Mouse (Mus musculus): ENCODE data around the gene Fgd2. TPM values are rescaled to one million over a fixed set of nuclear protein-coding genes. Genes with fewer than 3 reads are reported as not detected.

Gene Fgd2
- polyA plus RNA-seq, 1 experiment from 2014 or later, result 4.9 TPM

Other genes starting within 250 kb of the Fgd2 start
- gene Rab44, start 246.8 kb upstream of the Fgd2 start, polyA plus RNA-seq (2015; fragmentation: Nextera tagmentation; extraction: Ambion mirVana), result 2.2 and 4.4 TPM in 2 replicates
- 13.3 and 14.1 TPM in 2 replicates for gene Cpne5, start 122.7 kb upstream of the Fgd2 start, polyA plus RNA-seq (2015; fragmentation: Nextera tagmentation; extraction: Ambion mirVana)
- gene Ppil1, start 96.7 kb upstream of the Fgd2 start, polyA plus RNA-seq (2015; fragmentation: Nextera tagmentation; extraction: Ambion mirVana), result 101 and 104 TPM in 2 replicates
- 95.4 and 96.8 TPM in 2 replicates for gene BC004004, start 92.1 kb upstream of the Fgd2 start, polyA plus RNA-seq (2015; fragmentation: Nextera tagmentation; extraction: Ambion mirVana)
- 3.5 and 4.0 TPM in 2 replicates for gene Pi16, start 43.2 kb upstream of the Fgd2 start, polyA plus RNA-seq (2015; fragmentation: Nextera tagmentation; extraction: Ambion mirVana)
- 220 and 273 TPM in 2 replicates for gene Mtch1, start 13.0 kb upstream of the Fgd2 start, polyA plus RNA-seq (2015; fragmentation: Nextera tagmentation; extraction: Ambion mirVana)
- gene Pim1, start 129.8 kb downstream of the Fgd2 start, polyA plus RNA-seq (2015; fragmentation: Nextera tagmentation; extraction: Ambion mirVana), result 14.4 and 15.7 TPM in 2 replicates
- not detected in 2 replicates for gene Gm17657, start 188.7 kb downstream of the Fgd2 start, polyA plus RNA-seq (2015; fragmentation: Nextera tagmentation; extraction: Ambion mirVana)
- gene Tbc1d22b, start 188.9 kb downstream of the Fgd2 start, polyA plus RNA-seq (2015; fragmentation: Nextera tagmentation; extraction: Ambion mirVana), result 9.1 and 9.9 TPM in 2 replicates
- 0.85 and 1.3 TPM in 2 replicates for gene Tmem217, start 191.5 kb downstream of the Fgd2 start, polyA plus RNA-seq (2015; fragmentation: Nextera tagmentation; extraction: Ambion mirVana)